Mouse (Mus musculus) forebrain, embryonic 15.5 days (tissue): ENCODE results near the gene Panx1. TPM values are rescaled to one million over a fixed set of nuclear protein-coding genes. Genes with fewer than 3 reads are reported as not detected.

Experiments
- ATAC-seq: fragments of 200-750 bp; cut with Nextera tagmentation; replicated peaks from 2 replicates; pipeline ENCODE4 v1.8.0; 2017; ENCODE audit warnings: mild to moderate bottlenecking, moderate TSS enrichment, moderate library complexity
- H3K27ac ChIP-seq: fragments of 300-500 bp; sonication (generic); replicated peaks from 2 replicates; pipeline ENCODE4 v1.5.1; 2015; ENCODE audit warnings: mild to moderate bottlenecking, inconsistent platforms
- H3K27me3 ChIP-seq: fragments of 300-500 bp; sonication (generic); 2 replicates; pipeline ENCODE4 v1.6.1; 2015; ENCODE audit warnings: inconsistent platforms
- H3K36me3 ChIP-seq: fragments of 300-500 bp; sonication (generic); 2 replicates; pipeline ENCODE4 v1.6.1; 2015; ENCODE audit warnings: mild to moderate bottlenecking, inconsistent platforms
- H3K4me1 ChIP-seq: fragments of 300-500 bp; sonication (generic); 2 replicates; pipeline ENCODE4 v1.6.1; 2015; ENCODE audit warnings: inconsistent platforms
- H3K4me2 ChIP-seq: fragments of 300-500 bp; sonication (generic); replicated peaks from 2 replicates; pipeline ENCODE4 v1.6.1; 2015; ENCODE audit warnings: mild to moderate bottlenecking, inconsistent platforms
- H3K4me3 ChIP-seq: fragments of 300-500 bp; sonication (generic); 2 replicates; pipeline ENCODE4 v1.5.1; 2015; ENCODE audit warnings: mild to moderate bottlenecking, inconsistent platforms
- H3K9ac ChIP-seq: fragments of 300-500 bp; sonication (generic); replicated peaks from 2 replicates; pipeline ENCODE4 v1.6.1; 2015; ENCODE audit warnings: mild to moderate bottlenecking, inconsistent platforms
- H3K9me3 ChIP-seq: fragments of 300-500 bp; sonication (generic); 2 replicates; pipeline ENCODE4 v1.6.1; 2016; ENCODE audit warnings: inconsistent platforms
- WGBS: fragments of 180-500 bp; shearing (Covaris S2); methylation state at CpG from one replicate; pipeline ENCODE4 v1.1.7; 2015; ENCODE audit warnings: mixed read lengths; 5-methylcytosine and 5-hydroxymethylcytosine counted together
- polyA plus RNA-seq: library from polyadenylated mRNA; unstranded; fragments of >200 nt; fragmentation: Nextera tagmentation; extraction: Ambion mirVana; gene quantifications from 2 replicates; pipeline ENCODE4 v1.2.1, GENCODE M21; 2015

Panx1 gene
- polyA plus RNA-seq, 1 experiment from 2014 or later, result 150 TPM

DNA sequence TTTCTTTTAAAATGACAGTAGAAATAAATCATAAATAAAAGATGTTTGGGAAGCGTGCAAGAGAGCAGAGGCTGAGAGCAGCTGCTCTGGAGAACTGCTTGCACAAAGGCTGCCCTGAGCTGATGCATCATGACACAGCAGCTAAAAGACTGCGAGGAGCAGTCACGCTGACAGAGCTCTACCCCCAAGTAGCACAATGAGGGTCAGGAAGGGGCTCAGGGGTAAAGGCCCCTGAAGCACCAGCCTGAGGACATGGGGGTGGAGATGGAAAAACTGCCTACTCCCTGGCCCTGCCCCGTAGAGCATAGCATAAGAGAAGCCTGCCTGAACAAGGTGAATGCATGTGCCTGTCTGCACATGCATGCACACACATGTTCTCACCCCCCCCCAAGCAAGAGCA, 8.5 kb downstream of the Panx1 start:
- 37% methylated on average over 4 of the region's 4 CpGs for WGBS
- peaks cover 24% of the 10 kb centered on the region for H3K4me1 ChIP-seq
- peak overlapping the region; percentile 48; the same call in 1 of the 2 replicates for H3K27ac ChIP-seq
- no peak overlapping the region for H3K4me2 ChIP-seq
- H3K36me3 ChIP-seq, result peaks cover 1% of the 10 kb centered on the region; the same call in 1 of the 2 replicates
- H3K9me3 ChIP-seq, result no peaks in the 10 kb centered on the region
- no peak overlapping the region for H3K9ac ChIP-seq
- no peak overlapping the region for H3K4me3 ChIP-seq
- no peaks in the 10 kb centered on the region for H3K27me3 ChIP-seq
- peak; percentile 39 for ATAC-seq

DNA sequence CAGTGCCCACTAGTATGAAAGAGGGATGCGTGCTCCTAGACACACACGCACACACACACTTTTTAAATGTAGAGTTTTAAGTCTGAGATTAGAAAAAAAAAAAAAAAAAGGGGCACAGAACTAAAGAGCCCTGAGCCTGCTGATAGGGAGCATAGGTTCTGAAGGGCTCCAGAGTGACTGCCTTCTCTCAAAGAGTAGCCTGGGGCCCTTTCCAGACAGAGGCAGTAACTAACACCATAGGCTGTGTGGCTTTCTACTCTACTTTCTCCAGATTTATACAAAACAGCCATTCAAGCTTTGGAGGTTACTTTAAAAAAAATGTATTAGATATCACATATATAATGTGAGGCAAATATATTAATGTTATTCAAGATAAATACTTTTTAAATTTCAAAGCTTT, 8.9 kb downstream of the Panx1 start:
- Histone ChIP-seq H3K36me3 (peaks cover 5% of the 10 kb centered on the region; the same call in 1 of the 2 replicates), H3K4me1 (peaks cover 20% of the 10 kb centered on the region), H3K27ac (no peak overlapping the region), H3K9ac (no peak overlapping the region), H3K4me2 (no peak overlapping the region), H3K9me3 (no peaks in the 10 kb centered on the region), H3K4me3 (no peak overlapping the region), H3K27me3 (no peaks in the 10 kb centered on the region)
- no peak for ATAC-seq
- WGBS, result 94% methylated on average over 2 of the region's 2 CpGs

DNA sequence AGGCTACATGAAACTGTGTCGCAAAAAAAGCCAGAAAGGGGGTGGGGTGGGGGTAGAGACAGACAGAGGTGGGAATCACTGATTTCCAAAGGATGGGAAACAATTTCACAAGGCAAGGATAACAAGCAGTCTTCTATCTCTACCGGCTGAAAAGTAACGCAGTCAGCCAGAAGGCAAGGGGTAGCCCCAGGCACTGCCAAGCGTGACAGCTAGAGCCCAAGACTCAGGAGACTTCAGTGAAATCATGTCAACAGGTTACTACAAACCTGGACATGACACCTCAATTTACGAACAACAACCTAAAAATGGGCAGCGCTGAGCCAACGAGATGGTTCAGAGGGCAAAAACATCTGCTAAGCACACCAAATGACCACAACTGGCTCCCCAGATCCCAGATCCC, 9.3 kb downstream of the Panx1 start:
- Histone ChIP-seq H3K9me3 (no peaks in the 10 kb centered on the region), H3K4me2 (no peak overlapping the region), H3K36me3 (peaks cover 5% of the 10 kb centered on the region; the same call in 1 of the 2 replicates), H3K4me1 (peaks cover 16% of the 10 kb centered on the region), H3K27me3 (no peaks in the 10 kb centered on the region), H3K27ac (no peak overlapping the region), H3K4me3 (no peak overlapping the region), H3K9ac (no peak overlapping the region)
- ATAC-seq, result no peak
- WGBS, result 95% methylated on average over 7 of the region's 7 CpGs

DNA sequence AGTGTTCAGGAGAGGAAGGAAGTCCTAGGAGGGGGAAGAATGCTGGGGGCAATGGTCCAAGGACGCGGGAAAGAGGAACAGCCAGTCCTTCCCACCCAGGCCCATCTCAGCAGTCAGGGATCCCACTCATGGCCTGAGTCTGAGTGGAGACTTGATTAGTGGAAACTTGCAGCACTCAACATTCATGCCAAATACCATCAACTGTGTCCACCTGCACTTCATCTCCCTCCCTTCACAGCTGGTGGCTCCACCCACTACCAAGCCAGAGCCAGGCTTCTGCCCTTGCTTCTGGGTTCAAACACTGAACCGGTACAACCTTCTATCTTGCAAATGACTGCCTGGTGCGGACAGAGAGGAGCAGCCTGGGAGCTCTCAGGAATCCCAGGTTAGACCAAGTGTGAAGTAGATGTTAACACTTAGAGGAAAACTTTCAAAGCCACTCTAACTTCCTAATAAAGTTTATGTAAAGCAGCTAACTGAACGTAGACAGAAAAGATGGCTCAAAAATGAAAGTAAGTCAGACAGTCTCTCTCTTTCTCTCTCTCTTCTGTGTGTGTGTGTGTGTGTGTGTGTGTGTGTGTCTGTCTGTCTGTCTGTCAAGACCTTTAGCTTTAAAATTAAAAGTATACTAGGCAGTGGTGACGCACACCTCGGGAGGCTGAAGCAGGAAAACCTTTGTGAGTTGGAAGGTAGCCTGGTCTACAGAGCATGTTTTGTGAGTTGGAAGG, 10.6 kb downstream of the Panx1 start:
- H3K4me3 ChIP-seq, result no peak overlapping the region
- no peak for ATAC-seq
- no peaks in the 10 kb centered on the region for H3K27me3 ChIP-seq
- WGBS, result 87% methylated on average over 7 of the region's 7 CpGs
- H3K27ac ChIP-seq, result no peak overlapping the region
- H3K4me2 ChIP-seq, result no peak overlapping the region
- peaks cover 12% of the 10 kb centered on the region for H3K4me1 ChIP-seq
- H3K36me3 ChIP-seq, result peaks cover 5% of the 10 kb centered on the region; the same call in 1 of the 2 replicates
- no peaks in the 10 kb centered on the region for H3K9me3 ChIP-seq
- no peak overlapping the region for H3K9ac ChIP-seq

DNA sequence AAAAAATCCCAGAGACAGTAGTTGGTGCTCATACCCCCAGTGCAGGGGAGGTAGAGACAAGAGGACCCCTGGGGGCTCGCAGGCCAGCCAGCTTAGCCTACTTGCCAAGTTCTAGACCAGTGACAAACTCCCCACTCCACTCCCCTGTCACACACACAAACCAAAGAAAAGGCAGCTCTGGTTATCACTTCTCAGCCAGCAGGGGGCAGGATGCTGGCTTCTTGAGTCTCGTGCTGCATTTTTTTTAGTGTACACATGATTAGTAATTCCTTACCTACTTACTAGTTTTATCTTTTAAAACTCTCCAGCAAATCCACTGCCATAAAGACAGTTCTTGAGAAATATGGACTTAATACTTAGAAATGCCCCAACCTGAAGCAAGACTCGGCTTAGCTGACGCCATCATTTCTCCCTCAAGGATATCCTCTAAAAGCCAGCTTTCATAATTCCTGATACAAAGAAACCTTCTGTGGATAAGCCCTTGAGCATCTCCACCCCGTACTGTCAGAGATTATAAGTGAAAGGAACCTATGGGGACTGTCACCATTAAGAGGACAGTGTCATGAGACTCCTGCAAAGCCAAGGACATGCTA, 11.6 kb downstream of the Panx1 start:
- no peak overlapping the region for H3K27ac ChIP-seq
- 70% methylated on average over 5 of the region's 5 CpGs for WGBS
- H3K36me3 ChIP-seq, result peaks cover 5% of the 10 kb centered on the region; the same call in 1 of the 2 replicates
- H3K9ac ChIP-seq, result no peak overlapping the region
- no peak overlapping the region for H3K4me3 ChIP-seq
- H3K4me2 ChIP-seq, result no peak overlapping the region
- no peak for ATAC-seq
- no peaks in the 10 kb centered on the region for H3K27me3 ChIP-seq
- H3K9me3 ChIP-seq, result no peaks in the 10 kb centered on the region
- H3K4me1 ChIP-seq, result peaks cover 12% of the 10 kb centered on the region

DNA sequence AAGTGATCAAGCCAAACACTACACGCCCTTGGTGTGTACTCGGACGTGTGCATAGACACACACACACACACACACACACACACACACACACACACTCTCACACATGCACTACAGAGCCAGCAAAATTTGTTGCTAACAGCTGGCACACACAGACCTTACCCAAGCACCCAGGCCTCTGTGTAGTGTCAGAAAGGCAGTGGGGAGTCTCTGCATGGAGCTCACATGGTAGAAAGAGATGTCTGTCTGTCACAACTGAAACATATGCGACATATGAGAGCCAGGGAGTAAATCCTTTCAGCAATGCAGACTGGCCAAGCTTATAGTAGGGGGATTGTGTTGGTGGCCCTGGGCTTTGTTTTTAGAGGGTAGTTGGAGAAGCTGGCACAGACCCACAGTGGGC, 12.5 kb downstream of the Panx1 start:
- Histone ChIP-seq H3K9me3 (no peaks in the 10 kb centered on the region), H3K4me2 (no peak overlapping the region), H3K4me3 (no peak overlapping the region), H3K36me3 (peaks cover 5% of the 10 kb centered on the region; the same call in 1 of the 2 replicates), H3K27ac (no peak overlapping the region), H3K27me3 (no peaks in the 10 kb centered on the region), H3K4me1 (peaks cover 10% of the 10 kb centered on the region), H3K9ac (no peak overlapping the region)
- 89% methylated on average over 4 of the region's 4 CpGs for WGBS
- no peak for ATAC-seq

DNA sequence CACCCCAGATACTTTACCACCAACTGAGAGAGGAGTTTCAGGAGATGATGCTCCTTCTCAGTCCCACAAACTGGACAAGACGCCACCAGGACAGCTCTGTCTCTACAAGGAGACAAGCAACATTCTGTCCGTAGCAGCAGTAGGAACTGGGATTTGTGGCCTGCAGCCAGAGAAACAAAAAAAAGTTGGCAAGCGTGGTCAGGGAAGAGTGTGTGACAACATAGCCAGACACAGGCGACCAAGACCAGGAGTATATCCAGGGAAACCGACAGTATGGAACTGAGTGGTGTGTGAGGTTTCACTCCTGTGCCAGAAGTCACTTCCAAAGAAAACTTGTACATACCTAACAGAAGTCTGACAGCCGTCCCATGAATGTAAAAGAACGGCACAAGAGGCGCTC, 14.5 kb downstream of the Panx1 start:
- Histone ChIP-seq H3K4me1 (peaks cover 2% of the 10 kb centered on the region; the same call in 1 of the 2 replicates), H3K27me3 (no peaks in the 10 kb centered on the region), H3K9me3 (no peaks in the 10 kb centered on the region), H3K4me3 (no peak overlapping the region), H3K9ac (no peak overlapping the region), H3K27ac (no peak overlapping the region), H3K36me3 (peaks cover 10% of the 10 kb centered on the region; the same call in 1 of the 2 replicates), H3K4me2 (no peak overlapping the region)
- ATAC-seq, result no peak
- 72% methylated on average over 8 of the region's 8 CpGs for WGBS

DNA sequence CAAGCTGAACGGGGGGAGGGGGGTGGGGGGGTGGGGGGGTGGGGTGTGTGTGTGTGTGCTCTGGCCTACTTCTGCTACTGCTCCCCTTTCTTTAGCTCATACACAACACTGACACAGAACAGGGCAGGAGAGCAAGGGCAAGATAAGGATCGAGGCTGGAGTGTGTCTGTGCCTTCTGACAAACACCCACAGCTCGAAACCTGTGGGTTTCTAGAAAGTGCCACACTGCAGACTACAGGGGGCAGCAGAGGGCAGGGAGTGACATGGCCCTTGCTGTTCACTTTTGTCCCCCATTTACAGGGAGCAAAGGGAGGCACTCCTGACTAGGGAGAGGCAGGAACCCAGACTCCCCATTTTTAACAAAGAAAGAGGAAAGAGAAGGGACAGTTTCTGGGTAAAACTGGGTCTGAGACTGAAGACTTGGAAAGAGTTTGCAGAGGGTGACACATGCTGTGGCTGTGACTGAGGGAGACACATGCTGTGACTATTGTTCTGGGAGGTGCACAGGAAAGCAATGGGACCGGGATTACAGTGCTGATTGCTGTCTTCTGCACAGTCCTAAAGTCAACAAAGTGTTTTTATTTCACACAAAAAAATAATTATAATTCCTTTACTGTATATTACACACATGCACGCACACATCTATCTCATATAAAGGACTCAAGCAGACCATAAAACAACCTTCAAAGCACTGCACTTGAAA, 16.1 kb downstream of the Panx1 start:
- Histone ChIP-seq H3K4me3 (no peak overlapping the region), H3K4me1 (peaks cover 2% of the 10 kb centered on the region; the same call in 1 of the 2 replicates), H3K27me3 (no peaks in the 10 kb centered on the region), H3K27ac (no peak overlapping the region), H3K4me2 (no peak overlapping the region), H3K9ac (no peak overlapping the region), H3K9me3 (no peaks in the 10 kb centered on the region), H3K36me3 (peaks cover 10% of the 10 kb centered on the region; the same call in 1 of the 2 replicates)
- ATAC-seq, result peak; percentile 41; the same call in 1 of the 2 replicates
- 52% methylated on average over 5 of the region's 5 CpGs for WGBS

DNA sequence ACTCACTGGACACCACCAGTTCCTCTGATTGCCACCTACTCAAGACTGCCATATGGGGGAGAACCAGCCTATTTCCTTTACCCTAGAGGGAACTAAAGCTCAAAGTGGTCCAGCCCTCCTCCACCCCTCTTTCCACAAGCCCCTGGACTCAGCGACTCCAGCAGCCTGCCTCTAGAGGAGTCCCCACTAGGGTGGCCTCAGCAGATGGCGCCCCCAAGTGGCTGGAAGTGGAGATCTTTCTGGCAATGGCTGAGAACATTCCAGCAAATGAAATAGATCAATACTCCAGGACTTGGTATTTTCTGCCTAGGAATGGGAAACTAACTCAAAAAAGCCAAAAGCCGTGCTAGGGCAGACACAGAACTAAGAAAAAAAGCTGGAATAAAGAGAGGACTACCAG, 17.6 kb downstream of the Panx1 start:
- no peak for ATAC-seq
- Histone ChIP-seq H3K27ac (no peak overlapping the region), H3K4me1 (peaks cover 2% of the 10 kb centered on the region; the same call in 1 of the 2 replicates), H3K9me3 (no peaks in the 10 kb centered on the region), H3K9ac (no peak overlapping the region), H3K36me3 (peaks cover 10% of the 10 kb centered on the region; the same call in 1 of the 2 replicates), H3K27me3 (no peaks in the 10 kb centered on the region), H3K4me2 (no peak overlapping the region), H3K4me3 (no peak overlapping the region)
- WGBS, result 68% methylated on average over 3 of the region's 3 CpGs

DNA sequence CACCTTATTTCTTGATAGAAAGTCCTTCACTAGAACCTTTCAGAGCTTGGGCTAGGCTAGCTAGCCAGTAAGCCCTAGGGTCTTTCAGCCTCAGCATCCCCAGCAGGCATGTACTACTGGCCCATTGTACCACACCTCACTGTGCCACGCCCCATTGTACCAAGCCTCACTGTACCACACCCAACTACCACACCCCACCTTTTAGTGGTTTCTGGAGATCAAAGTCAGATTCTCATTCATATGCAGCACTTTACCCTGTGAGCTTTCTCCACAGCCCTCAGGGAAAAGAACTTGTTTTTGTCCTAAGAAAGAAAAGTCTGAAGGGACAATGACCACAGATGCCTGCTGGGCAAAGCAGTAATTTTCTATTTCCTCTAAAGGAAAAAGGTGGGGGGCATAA, 22.2 kb downstream of the Panx1 start:
- Histone ChIP-seq H3K4me2 (no peak overlapping the region), H3K9me3 (no peaks in the 10 kb centered on the region), H3K4me1 (no peaks in the 10 kb centered on the region), H3K36me3 (peaks cover 23% of the 10 kb centered on the region), H3K4me3 (no peak overlapping the region), H3K9ac (no peak overlapping the region), H3K27me3 (no peaks in the 10 kb centered on the region), H3K27ac (no peak overlapping the region)
- WGBS, result 94% methylated on average over 1 of the region's 1 CpGs
- ATAC-seq, result no peak

DNA sequence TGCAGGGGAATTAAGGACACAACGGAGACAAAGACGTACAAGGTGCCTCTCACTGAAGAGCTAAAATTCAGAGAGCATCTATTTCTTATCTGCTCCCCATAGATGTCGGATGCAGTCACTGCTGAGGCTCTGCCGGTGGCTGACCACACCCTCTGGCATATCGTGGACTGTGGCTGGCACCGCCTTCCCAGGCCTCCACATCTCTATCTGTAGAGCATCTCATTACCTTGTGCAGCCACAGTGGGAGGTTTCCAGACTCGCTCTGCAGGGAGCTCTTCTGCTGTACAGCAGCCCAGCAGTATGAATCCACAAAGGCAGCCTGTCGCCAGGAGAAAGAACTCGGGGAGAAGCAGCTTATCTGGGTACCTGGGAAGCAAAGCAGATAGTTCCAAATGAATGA, 24.1 kb downstream of the Panx1 start:
- Histone ChIP-seq H3K4me3 (no peak overlapping the region), H3K36me3 (peaks cover 18% of the 10 kb centered on the region), H3K4me1 (no peaks in the 10 kb centered on the region), H3K9ac (no peak overlapping the region), H3K4me2 (no peak overlapping the region), H3K27ac (no peak overlapping the region), H3K9me3 (no peaks in the 10 kb centered on the region), H3K27me3 (no peaks in the 10 kb centered on the region)
- 68% methylated on average over 9 of the region's 9 CpGs for WGBS
- ATAC-seq, result no peak; the same call in 1 of the 2 replicates

DNA sequence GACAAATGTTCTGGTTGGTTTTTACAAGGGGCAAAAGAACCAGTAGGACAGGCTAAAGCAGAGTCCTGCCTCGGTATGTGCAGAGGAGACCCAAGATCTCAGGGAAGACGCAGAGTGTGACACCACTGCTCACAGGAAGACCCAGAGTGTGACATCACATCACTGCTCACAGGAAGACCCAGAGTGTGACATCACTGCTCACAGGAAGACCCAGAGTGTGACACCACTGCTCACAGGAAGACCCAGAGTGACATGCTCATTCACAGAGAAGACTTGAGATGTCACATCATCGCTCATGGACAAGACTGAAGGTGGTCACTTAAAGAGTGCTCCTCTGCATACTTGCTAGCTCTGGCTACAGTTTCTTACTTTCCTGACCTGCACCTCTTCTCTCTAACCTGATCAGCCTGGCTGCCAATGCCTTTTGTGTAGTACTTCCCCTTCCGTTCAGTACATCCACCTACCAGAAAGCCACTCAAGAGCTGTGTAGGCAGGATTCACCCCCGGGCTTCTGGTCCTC, 24.7 kb downstream of the Panx1 start:
- Histone ChIP-seq H3K4me2 (no peak overlapping the region), H3K27me3 (no peaks in the 10 kb centered on the region), H3K4me3 (no peak overlapping the region), H3K4me1 (no peaks in the 10 kb centered on the region), H3K36me3 (peaks cover 18% of the 10 kb centered on the region), H3K9me3 (no peaks in the 10 kb centered on the region), H3K27ac (no peak overlapping the region), H3K9ac (no peak overlapping the region)
- 92% methylated on average over 5 of the region's 5 CpGs for WGBS
- no peak for ATAC-seq
